Mouse (Mus musculus): Measurements from ENCODE around the gene Iffo2.

Iffo2 gene

GRCm38 (mm10) chr4:139526475-139526874 lies 3.9 kb upstream of the Iffo2 start:
- DNase-seq (ENCODE audit: extremely low read depth, low read depth): no peak

- no peak for DNase-seq (ENCODE audit: extremely low read depth, low read depth)
Observed at GRCm38 (mm10) chr4:139532081-139532480, 1.7 kb downstream of the Iffo2 start.

GRCm38 (mm10) chr4:139535127-139535695 lies 4.9 kb downstream of the Iffo2 start:
- no peak for DNase-seq (ENCODE audit: extremely low read depth, low read depth)

- DNase-seq (ENCODE audit: extremely low read depth, low read depth): no peak
Observed at GRCm38 (mm10) chr4:139535719-139536118, 5.4 kb downstream of the Iffo2 start.

- DNase-seq (ENCODE audit: extremely low read depth, low read depth): no peak
Observed at GRCm38 (mm10) chr4:139536706-139537105, 6.4 kb downstream of the Iffo2 start.

GRCm38 (mm10) chr4:139540784-139541183 lies 10.4 kb downstream of the Iffo2 start:
- DNase-seq (ENCODE audit: extremely low read depth, low read depth): no peak

GRCm38 (mm10) chr4:139545791-139546190 lies 15.4 kb downstream of the Iffo2 start:
- DNase-seq (ENCODE audit: extremely low read depth, low read depth): no peak

GRCm38 (mm10) chr4:139549448-139549847 lies 19.1 kb downstream of the Iffo2 start:
- DNase-seq (ENCODE audit: extremely low read depth, low read depth): no peak

- DNase-seq (ENCODE audit: extremely low read depth, low read depth): no peak
Observed at GRCm38 (mm10) chr4:139555235-139555634, 24.9 kb downstream of the Iffo2 start.

- DNase-seq (ENCODE audit: extremely low read depth, low read depth): peak; percentile 65
Observed at GRCm38 (mm10) chr4:139555951-139556350, 25.6 kb downstream of the Iffo2 start.

- no peak for DNase-seq (ENCODE audit: extremely low read depth, low read depth)
Observed at GRCm38 (mm10) chr4:139568361-139568760, 38.0 kb downstream of the Iffo2 start.

- DNase-seq (ENCODE audit: extremely low read depth, low read depth): no peak
Observed at GRCm38 (mm10) chr4:139570756-139571155, 40.4 kb downstream of the Iffo2 start.

GRCm38 (mm10) chr4:139572928-139573512 lies 42.7 kb downstream of the Iffo2 start:
- DNase-seq (ENCODE audit: extremely low read depth, low read depth): no peak

- peak; percentile 92 for DNase-seq (ENCODE audit: extremely low read depth, low read depth)
Observed at GRCm38 (mm10) chr4:139574156-139574798, 43.9 kb downstream of the Iffo2 start.

- no peak for DNase-seq (ENCODE audit: extremely low read depth, low read depth)
Observed at GRCm38 (mm10) chr4:139574799-139575672, 44.7 kb downstream of the Iffo2 start.

GRCm38 (mm10) chr4:139575673-139576003 lies 45.3 kb downstream of the Iffo2 start:
- no peak for DNase-seq (ENCODE audit: extremely low read depth, low read depth)

- DNase-seq (ENCODE audit: extremely low read depth, low read depth): no peak
Observed at GRCm38 (mm10) chr4:139576251-139576880, 46.0 kb downstream of the Iffo2 start.

GRCm38 (mm10) chr4:139577006-139577405 lies 46.7 kb downstream of the Iffo2 start:
- DNase-seq (ENCODE audit: extremely low read depth, low read depth): no peak

GRCm38 (mm10) chr4:139578389-139578788 lies 48.0 kb downstream of the Iffo2 start:
- DNase-seq (ENCODE audit: extremely low read depth, low read depth): no peak

- DNase-seq (ENCODE audit: extremely low read depth, low read depth): no peak
Observed at GRCm38 (mm10) chr4:139579003-139579402, 48.7 kb downstream of the Iffo2 start.

- DNase-seq (ENCODE audit: extremely low read depth, low read depth): no peak
Observed at GRCm38 (mm10) chr4:139579466-139579865, 49.1 kb downstream of the Iffo2 start.

Measured in MEL-GATA-1-ER (cell line).